Mouse (Mus musculus) hematopoietic stem cell, adult 5-6 weeks (primary cell): Measurements from ENCODE around the gene Tmem33. TPM values are rescaled to one million over a fixed set of nuclear protein-coding genes. Genes with fewer than 3 reads are reported as not detected.
A peak's percentile ranks its signal among the peaks of the same experiment; 100 is the strongest.

Experiments
- ATAC-seq, 2 experiments: fragments of 125-278 bp in 1 of 2; replicated peaks in 1 of 2; 2 replicates each; pipeline ENCODE4 v1.8.0; 2016 to 2017; ENCODE audit warnings: inconsistent platforms in 2 of 2, mild to moderate bottlenecking in 2 of 2, moderate number of reproducible peaks in 2 of 2, low read depth in 1 of 2, moderate TSS enrichment in 1 of 2; ENCODE audit not compliant: low FRiP score in 2 of 2, poor library complexity in 2 of 2, severe bottlenecking in 2 of 2, insufficient read depth in 1 of 2, low TSS enrichment in 1 of 2
- total RNA-seq: library from RNA; stranded (forward); fragments of 172-1452, 232-1000 nt; gene quantifications from 2 replicates; pipeline ENCODE4 v1.2.3, GENCODE M21; 2017

Gene Tmem33
- total RNA-seq, 1 experiment from 2014 or later = 67.7 TPM

GRCm38 (mm10) chr5:67301722-67302331, 41.5 kb downstream of the Tmem33 start:
- ATAC-seq = 0 out of 4 replicates have a peak, but pooled peaks of 1 of the 2 experiments have one; percentile 38

GRCm38 (mm10) chr5:67303816-67304215, 43.5 kb downstream of the Tmem33 start:
- no peak for ATAC-seq

GRCm38 (mm10) chr5:67306698-67307521, 46.5 kb downstream of the Tmem33 start, which contains the start of gene Slc30a9:
Slc30a9 (plus strand) TSS chr5:67306955.
- peak; percentile 91 to 96 for ATAC-seq

- no peak for ATAC-seq
These were observed 47.4 kb downstream of the Tmem33 start for GRCm38 (mm10) chr5:67307659-67308222.

- ATAC-seq = no peak
These were observed 51.6 kb downstream of the Tmem33 start for GRCm38 (mm10) chr5:67311811-67312521.

GRCm38 (mm10) chr5:67312522-67312851, 52.1 kb downstream of the Tmem33 start:
- no peak for ATAC-seq

- no peak for ATAC-seq
These were observed 61.4 kb downstream of the Tmem33 start for GRCm38 (mm10) chr5:67321656-67322268.

GRCm38 (mm10) chr5:67324032-67324431, 63.7 kb downstream of the Tmem33 start:
- ATAC-seq = no peak

- no peak for ATAC-seq
These were observed 80.4 kb downstream of the Tmem33 start for GRCm38 (mm10) chr5:67340811-67341210.

Other genes with a start within 250 kb of the Tmem33 start
- gene Phox2b, start 161.3 kb upstream of the Tmem33 start, total RNA-seq = not detected in 2 replicates
- gene Slc30a9, start 46.4 kb downstream of the Tmem33 start, total RNA-seq = 39.3 and 46.8 TPM in 2 replicates
- gene Bend4, start 167.7 kb downstream of the Tmem33 start, total RNA-seq = 9.6 and 10.1 TPM in 2 replicates